Mouse (Mus musculus): ENCODE measurements around the gene Adamtsl3.

The Adamtsl3 gene

DNA sequence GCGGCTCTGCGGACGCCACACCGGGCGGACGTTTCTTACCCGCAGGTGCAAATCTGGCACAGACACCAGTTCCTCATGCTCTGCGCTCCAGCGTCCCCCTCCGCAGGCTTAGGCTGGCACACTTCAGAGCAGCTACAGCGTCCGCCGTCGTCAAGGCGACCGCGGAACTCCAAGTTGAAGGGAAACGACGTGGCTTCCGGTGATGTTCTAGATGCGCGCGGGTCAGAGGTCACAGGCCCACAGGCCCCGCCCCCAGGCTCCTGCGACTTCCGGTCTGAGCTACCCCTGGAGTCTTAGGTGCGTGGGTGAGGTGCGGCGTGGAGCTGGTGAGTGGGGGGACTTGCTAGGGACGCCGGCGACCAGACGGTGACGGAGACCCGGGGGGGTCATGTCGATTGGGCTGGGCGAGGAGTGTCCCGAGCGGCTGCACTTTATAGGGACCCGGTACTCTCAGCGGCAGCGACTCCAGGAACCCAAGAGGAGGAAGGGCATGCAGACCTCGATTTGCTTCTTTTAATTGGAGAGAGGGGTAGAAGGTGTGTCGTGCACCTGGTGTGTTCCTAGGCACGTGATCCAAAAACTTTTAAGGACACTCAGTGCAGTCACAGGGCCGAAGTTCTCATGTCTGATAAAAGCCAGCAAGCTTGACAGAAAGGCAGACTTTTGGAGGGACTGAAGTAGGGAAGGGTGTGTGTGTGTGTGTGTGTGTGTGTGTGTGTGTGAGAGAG, 313.0 kb downstream of the Adamtsl3 start, which contains the start of the genes Saxo2 and Efl1:
Gene Saxo2 (minus strand): TSS at position 176 of the 728 bp plus-strand sequence.
Gene Efl1 (plus strand): TSS at position 262 of the 728 bp plus-strand sequence.
- ATAC-seq (ENCODE audit: low TSS enrichment) = peak; percentile 99

DNA sequence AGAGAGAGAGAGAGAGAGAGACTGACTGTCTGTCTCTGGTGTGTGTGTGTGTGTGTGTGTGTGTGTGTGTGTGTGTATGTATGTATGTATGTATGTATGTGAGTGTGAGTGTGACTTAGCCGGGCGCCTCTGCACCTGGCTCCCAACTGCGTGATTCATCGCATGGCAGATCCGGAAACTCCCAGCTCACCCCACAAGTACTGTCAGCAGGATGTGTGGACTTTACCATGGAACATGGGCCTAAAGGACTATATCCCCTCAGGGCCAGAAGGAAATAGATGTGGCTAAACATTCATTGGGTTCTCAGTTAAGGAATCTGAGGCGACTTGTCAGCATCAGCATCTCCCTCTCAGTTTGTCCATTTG, 313.6 kb downstream of the Adamtsl3 start:
- ATAC-seq (ENCODE audit: low TSS enrichment) = peak; percentile 52; the same call in 1 of the 2 replicates
